Mouse (Mus musculus) retina, adult 2 months (tissue): ENCODE data around the gene Gm49776.
"Not testable (repeated sequence)": the region's sequence is repeated elsewhere in the genome, so short reads cannot be mapped to it uniquely, and the experiment has no call there.

Experiments used
- DNase-seq: peaks from one replicate; pipeline ENCODE4 v3.0.0-alpha.2; 2012; ENCODE audit warnings: low read depth, low spot score

Gm49776 gene

DNA sequence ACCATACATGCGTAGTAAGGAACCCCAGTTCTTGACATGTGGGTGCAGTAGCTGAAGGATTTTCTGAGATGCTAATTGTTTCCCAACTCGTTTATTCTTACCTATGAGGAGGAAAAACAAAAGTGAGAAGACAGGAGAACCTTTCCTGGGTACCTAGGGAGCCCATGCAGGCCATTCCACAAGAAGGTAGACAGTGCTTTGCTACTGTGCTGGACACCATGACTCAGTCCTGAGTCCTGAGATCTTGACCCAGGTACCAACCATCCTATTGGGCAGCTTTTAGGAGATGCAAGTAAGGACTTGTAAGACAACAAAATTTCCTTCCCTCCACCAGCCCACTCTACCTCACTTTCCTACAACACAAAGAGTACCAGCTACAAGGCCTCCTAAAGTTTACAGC is at the start of gene Gm49776:
Gene Gm49776, minus strand, starts transcription at position 101 of the 400 bp plus-strand sequence.
- DNase-seq: no peak

DNA sequence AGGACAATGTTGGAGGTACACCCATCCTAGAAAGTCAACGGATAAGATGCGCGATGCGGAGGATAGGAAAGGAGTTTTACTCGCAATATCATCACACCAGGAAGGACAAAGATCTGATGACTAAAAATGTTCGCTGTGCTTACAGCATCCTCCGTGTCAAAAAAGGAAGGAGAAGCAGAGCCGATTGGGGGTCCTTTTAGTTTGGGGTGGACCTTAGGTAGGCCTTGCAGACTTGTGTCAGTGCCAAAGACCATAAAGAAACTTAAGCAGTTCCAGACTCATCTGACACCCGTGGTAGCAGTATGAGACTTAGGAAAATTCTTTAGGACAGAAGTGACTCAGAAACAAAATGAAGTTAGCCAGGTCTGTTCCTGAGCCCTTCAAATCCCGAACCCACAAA is 31.5 kb upstream of the Gm49776 start:
- not testable (repeated sequence) for DNase-seq

DNA sequence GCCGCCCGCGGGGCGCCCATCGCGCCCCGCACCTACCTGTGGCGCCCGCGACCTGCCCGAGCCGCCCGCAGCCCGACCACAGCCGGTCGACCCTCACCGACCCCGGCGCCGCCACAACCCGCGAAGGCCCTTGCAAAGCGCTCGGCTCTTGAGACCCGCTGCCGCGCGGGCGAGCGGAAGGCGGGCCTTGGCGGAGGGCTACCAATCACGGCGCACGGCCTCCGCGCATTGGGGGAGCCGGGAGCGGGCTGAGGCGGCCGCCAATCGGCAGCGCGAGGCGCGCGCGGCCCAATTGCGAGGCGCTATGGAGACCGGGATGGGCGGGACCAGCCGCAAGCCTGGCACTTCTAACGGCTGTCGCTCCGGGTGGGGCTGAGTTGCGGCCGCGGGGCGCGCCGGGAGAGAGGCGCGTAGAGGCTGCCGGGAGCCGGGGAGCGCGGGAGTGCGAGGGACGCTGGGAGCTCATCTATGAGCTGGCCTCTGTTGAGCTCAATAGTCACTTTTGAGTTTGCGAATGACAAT is 31.0 kb upstream of the Gm49776 start, which contains the start of gene Dgcr8:
Gene Dgcr8, minus strand, starts transcription at position 180 of the 522 bp plus-strand sequence.
- peak; percentile 84 for DNase-seq

DNA sequence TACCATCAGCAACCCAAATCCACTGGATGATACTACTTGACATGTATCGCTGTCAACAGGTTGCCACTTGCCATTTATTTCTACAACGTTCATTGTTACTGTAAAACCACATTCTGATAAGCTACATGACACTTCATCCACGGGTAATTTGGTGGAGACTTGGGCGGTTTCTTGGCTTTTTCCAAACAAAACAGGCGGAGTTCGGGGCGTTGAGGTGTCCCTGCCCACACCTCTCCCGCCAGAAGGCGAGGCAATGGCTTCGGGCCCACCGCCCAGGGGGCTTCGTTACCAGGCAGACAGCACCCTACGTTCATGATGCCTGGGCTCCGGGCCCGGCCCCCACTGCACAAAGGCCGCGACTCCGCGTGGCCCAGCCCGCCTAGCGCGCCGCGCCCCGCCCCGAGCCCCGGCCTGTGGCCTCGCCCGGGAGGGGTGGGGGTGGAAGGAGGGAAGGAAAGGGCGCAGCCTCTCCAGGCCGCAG is 30.5 kb upstream of the Gm49776 start:
- no peak for DNase-seq

DNA sequence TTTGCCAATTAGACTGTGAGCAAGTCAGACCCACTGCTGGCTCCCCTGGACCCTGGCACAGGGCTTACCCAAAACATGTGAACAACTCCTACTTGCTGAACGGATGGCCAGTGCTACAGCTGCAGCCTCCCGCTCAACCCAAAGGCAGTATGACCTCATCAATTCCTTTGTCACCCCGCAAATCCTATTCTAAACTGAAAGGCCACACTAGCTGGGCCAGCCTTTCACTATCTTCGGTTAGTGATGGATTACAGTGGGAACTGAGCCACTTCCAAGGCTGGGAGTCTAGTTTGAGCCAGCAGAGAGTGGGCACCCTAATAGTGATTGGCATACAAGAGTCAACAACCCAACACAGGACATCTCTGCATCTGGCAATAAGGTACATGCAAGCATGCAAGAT is 30.0 kb upstream of the Gm49776 start:
- no peak for DNase-seq

DNA sequence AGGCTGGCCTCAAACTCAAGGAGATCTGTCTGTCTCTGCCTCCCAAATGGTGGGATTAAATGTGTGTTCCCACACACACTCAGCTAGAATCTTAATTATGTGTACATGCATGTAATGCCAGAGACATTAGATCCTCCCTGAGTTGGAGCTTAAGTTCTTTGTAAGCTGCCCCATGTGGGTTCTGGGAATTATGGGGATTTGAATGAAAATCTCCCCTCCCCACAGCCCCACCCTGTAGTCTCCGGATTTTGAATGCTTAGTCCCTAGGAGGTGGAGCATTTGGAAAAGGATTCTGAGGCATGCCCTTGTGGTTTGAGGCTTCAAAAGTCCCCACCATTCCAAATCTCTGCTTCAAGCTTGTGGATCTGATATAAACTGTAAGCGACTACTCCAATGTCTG is 17.0 kb upstream of the Gm49776 start:
- DNase-seq: peak; percentile 65

DNA sequence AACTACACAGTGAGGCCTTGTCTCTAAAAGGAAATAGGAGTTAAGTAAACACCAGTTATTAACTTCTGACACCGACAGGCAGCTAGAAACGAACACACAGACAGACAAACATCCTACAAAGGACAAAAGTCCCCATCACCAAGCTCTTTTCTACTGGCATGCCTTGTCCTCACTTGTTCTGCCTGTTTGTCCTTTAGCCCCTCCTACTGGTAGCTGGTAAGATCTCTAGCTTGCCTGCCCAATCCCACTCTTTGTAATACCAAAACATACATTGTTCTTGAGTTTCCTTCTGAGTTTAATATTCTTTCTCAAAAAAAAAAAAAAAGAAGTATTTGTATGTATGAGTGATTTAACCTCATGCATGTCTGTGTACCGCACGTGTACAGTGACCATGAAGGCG is 10.1 kb upstream of the Gm49776 start:
- no peak for DNase-seq

DNA sequence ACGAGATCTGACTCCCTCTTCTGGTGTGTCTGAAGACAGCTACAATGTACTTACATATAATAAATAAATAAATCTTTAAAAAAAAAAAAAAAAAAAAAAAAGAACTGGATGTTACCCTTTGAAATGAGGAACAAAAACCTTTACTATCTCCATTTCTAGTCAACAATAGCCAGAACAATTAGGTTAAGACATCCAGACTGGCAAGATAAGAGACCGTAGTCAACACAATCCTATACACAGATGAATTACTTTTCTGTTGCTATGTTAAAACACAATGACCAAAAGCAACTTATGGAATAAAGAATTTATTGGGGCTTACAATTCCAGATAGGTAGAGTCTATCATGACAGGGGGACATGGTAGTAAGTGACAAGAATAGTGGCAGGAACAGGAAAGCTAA is 6.9 kb upstream of the Gm49776 start:
- DNase-seq: no peak

DNA sequence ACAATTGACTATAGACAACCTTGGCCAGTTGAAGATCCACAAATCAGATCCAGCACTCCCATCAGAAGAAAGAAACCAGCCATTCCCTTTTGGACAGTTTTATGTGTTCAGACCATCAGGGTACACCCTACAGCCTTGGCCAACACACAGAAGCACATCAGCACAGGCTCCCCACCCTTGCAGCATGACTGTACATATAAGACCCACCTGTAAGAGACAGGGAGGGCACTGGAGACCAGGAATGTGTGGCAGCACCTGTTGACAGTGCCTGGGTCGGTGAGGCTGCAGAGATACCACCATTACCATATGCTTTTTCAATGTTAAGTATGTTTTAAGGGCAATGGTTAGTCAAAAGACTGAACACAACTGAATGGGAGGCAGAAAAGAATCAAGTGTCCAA is 4.3 kb downstream of the Gm49776 start:
- DNase-seq: no peak

DNA sequence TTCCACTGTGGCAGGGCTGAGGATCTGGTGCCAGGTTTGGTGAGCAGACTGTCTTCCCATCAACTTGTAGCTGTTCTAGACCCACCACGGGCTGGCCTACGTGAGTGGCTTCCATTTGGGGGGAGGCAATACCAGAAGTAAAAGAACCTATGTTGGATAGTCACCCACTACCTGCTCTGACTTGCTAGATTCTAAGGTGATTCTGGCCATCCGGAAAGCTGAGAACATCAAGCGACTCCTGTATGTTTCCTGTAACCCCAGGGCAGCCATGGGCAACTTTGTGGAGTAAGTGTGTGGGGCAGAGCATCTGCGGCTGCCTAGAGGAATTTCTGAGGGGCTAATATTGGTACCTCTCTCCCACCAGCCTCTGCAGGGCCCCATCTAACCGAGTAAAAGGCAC is 5.4 kb downstream of the Gm49776 start:
- no peak for DNase-seq

DNA sequence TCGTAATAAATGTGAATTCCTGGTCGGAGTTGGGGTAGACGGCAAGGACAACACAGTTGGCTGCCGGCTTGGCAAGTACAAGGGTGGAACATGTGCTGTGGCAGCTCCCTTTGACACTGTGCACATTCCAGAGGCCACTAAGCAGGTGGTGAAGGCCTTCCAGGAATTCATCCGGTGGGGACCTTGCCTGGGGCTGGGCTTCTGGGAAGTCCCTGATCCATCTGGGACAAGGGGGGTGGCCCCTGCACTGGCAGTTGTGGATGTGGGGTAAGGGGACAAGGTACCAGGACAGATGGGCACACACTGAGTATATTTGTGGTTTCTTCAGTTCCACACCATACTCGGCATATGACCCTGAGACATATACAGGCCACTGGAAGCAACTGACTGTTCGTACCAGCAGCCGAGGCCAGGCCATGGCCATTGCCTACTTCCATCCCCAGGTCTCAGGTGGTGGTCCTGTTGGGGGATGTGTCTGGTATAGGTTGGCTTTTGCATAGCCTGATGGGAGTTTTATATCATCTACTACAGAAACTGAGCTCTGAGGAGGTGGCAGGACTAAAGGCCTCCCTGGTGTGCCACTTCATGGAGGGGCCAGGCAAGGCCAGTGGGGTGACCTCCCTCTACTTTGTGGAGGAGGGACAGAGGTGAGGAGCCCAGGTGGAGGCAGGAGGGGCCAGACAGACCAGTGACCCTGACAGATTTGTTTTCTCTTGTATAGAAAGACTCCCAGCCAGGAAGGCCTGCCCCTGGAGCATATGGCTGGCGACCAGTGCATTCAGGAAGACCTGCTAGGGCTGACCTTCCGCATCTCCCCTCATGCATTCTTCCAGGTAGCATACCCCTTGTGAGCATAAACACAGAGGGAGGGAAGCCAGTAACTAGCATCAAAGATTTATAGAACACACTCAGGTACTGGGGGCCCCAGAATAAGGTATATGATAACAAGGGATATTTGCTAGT is 7.0 kb downstream of the Gm49776 start:
- no peak for DNase-seq

DNA sequence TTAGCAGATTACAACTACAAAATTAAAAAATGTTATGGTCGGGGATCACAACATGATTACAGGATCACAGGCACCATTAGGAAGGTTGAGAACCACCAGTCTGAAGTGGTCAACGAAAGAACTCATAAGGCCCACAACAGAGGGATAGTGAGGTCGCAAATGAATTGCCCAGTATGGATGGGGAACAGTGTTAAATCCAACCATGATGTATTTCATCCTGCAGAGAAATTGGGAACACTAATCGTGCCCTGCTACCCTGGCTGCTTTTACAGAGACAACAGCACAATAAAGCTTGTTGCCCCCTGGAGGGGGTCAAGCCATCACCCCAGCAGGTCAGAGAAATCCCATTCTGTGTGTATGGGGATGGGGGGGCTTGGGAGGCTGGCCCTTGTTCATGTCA is 7.9 kb downstream of the Gm49776 start:
- no peak for DNase-seq

DNA sequence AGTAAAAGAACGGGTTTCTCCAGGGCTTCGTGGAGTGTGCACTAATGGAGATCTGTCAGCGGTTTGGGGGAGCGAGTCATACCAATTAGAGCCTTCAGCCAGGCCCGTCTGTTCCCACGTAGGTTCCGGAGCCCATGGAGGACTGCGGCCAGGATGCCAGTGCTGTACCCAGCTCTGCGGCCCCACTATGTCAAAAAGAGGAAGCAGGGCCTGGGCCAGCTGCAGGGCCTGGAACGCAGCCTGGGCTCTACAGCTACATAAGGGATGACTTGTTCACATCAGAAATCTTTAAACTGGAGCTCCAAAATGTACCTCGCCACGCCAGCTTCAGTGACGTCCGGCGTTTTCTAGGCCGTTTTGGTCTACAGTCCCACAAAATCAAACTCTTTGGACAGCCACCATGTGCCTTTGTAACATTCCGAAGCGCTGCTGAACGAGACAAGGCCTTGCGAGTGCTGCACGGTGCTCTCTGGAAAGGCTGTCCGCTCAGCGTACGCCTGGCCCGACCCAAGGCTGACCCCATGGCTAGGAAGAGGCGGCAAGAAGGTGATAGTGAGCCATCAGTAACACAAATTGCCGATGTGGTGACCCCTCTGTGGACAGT is 8.7 kb downstream of the Gm49776 start:
- no peak for DNase-seq

DNA sequence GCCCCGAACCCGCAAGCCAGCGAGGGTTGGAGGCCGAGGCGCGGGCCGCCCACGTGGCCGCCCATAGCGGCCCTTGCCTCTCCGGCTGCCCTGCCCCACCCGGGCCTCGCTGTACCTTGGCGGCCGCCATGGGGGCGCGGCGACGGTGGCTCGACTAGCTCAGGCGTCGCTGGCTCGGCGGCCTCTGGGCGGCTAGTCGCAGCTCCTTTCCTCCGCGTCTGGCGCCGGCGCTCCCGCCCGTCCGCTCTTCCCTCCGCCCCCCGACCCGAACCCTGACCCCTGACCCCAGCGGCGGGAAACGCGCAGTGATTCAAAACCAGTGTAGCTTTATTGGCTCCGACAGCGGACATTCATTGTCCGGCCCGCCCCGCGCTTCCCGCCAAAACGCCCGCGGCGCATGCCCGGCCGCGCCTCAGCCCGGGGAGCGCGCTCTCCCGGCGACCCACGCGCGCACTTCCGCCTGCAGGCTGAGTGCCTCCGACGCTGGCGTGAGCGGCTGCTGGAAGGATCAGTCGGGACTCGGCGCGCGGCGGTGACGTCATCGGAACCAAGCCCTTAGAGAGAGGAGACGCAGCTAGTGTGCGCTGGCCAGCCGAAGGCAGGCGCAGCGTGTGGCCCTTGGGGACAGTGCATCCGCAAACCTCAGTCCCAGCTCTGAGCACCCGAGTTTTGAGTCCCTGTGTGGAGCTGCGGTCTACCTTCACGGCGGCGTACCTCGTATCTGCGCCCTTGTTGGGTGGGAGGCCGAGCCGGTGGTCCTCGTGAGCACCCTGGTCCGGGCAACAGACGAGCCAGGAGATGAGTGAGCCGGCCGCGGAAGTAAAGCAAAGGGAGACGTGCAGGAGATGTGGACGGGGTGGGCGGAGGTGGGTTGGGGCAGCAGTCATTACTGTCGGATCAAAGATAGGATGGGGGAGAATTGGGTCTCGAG is 9.4 kb downstream of the Gm49776 start, which contains the start of the genes Trmt2a and Ranbp1:
Gene Trmt2a, plus strand, starts transcription at position 247 of the 931 bp plus-strand sequence.
Gene Ranbp1, minus strand, starts transcription at position 300 of the 931 bp plus-strand sequence.
- DNase-seq: peak; percentile 95

DNA sequence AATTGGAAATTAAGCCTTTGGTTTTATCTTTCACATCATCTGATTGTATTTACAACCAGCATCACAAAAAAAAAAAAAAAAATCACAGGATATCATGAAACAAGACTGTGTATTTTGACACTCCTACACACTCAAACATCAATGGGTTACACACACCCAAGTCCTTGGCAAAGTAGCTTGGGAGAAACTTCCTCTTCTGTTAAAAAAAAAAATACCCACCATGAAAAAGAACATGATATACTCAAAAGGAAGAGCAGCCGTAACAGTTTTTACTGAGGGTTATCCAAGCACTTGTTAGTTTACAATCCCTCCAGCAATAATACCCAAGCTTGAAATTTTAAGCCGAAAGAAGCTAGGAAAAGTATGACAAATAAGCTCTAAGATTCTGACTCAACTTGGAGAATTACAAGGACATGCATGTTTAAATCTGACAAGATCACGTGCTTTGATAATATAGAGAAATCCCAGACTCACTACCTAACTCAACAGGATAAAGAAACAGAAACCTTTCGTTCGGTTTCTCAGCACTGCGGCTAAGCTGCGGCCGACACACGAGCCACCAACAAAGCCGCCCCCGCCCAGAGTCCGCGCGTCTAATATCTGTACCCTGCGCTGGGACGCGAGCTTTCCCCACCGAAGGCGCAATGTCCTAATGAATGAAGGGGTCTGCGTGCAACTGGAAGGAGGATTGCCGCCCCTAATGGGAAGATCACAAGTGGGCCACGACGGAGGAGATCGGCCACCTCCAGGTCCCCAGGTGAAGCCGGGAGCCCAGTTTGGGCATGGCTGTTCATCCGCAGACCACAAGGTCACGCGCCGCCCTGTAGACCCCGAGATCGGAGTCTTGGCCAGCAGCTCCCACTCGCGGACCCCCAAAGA is 10.4 kb downstream of the Gm49776 start:
- DNase-seq: no peak

DNA sequence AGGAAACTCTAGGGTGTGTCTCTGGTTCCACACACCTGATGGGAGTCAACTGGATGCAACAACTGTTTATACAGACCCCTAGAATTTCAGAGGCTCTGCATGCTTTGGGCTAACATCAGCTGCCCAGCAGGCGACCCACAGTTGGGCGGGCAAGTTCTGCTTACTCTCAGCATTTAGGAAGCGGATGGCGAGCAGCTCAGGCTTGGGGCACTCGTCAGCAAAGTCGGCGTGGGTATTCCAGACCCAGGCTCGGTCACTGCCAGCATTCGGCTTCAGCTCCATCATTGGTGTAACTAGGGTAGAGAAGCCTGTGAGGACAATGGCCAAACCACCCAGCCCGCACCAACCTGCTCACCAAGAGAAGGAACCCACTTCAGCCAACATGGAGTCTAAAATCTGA is 16.5 kb downstream of the Gm49776 start:
- DNase-seq: no peak

DNA sequence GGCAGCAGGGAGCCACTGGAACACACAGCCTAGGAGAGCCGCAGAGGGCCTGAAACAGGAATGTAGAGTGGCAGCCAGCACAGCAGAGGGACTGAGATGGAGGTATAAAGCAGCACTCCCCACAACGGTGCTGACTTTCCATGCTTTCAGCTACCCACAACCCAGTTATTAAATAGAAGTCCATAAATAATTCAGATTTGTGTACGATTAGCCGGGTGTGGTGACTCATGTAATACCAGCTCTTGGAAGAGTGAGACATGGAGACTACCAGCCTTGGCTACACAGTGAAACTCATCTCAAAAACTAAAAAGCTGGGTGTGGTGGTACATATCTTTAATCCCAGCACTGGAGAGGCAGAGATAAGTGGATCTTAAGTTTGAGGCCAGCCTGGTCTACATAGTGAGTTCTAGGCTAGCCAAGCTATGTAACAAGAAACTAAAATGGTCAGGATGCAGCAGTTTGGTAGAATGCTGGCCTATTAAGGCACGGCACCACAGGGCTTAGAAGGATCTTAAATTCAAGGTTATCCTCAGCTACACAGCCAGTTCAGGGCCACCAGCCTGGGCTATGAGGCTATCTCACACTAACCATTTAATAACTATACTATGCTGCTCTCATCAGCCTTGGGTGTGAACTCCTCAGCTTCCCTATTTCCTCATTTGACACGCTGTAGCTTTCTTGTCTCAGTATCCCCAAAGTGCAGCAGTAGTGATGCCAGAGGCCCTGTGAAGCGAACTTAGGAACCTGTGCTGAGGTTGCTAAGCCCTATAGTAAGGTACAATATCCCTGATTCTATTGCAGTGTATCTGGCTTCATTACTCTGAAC is 21.2 kb downstream of the Gm49776 start:
- DNase-seq: no peak

DNA sequence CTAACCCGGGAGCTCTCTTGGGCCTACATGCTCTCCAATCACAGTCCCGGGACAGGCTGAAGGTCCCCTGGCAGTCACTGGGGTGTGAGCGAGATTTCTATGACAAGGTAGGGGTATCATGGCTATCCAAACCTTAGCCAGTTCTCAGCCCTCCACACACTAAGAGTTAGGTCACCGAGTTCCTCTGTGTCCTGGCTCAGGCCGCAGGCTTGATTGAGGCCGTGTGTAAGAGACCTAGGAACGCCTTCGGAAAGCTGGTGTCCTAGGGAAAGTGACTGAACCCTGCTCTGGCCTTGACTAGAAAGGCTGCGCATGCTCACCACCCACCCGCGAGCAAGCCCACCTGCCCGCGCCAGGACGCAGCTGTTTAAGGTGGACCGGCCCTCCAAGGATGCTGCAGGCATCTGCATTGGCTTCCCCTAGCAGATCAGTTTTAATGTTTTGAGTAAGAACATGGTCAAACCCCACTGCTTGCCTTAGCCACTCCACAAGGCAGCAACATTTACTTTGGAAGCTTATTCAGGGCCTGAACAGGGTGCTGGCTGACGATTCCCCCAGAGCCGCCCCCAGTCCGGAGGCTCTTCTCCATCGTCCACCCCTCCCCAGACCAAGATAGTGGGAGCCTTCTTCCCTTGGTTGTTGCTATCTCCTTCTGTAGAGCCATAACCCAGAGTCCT is 22.6 kb downstream of the Gm49776 start:
- no peak for DNase-seq
